Mouse (Mus musculus) cerebellum, adult 2 months (tissue): ENCODE measurements around the gene Nudt7. TPM values are rescaled to one million over a fixed set of nuclear protein-coding genes. Genes with fewer than 3 reads are reported as not detected.

Experiments used
- DNase-seq, 2 experiments: peaks; one replicate each; pipeline ENCODE4 v3.0.0; 2021
- H3K27ac ChIP-seq: fragments of 200-500 bp; 2 replicates; pipeline ENCODE4 v1.5.1; 2012; ENCODE audit warnings: low read length, control low read depth, inconsistent platforms; ENCODE audit not compliant: insufficient read depth
- H3K27me3 ChIP-seq: fragments of 200-500 bp; 2 replicates; pipeline ENCODE4 v1.6.1; 2012; ENCODE audit warnings: inconsistent platforms, mild to moderate bottlenecking, low read length, moderate library complexity; ENCODE audit not compliant: control insufficient read depth, insufficient read depth
- H3K4me1 ChIP-seq: fragments of 200-500 bp; 2 replicates; pipeline ENCODE4 v1.6.1; 2011; ENCODE audit warnings: low read length; ENCODE audit not compliant: control insufficient read depth, insufficient read depth
- H3K4me3 ChIP-seq: fragments of 200-500 bp; replicated peaks from 2 replicates; pipeline ENCODE3; 2011; ENCODE audit warnings: mild to moderate bottlenecking, low read depth, low read length, control low read depth; ENCODE audit not compliant: insufficient read depth
- CTCF ChIP-seq: fragments of 200-500 bp; IDR thresholded peaks from 2 replicates; pipeline ENCODE4 v1.5.1; 2011; ENCODE audit warnings: low read depth, mild to moderate bottlenecking, control low read depth, low read length, moderate library complexity, borderline replicate concordance; ENCODE audit not compliant: insufficient read depth
- POLR2A ChIP-seq: fragments of 200-500 bp; IDR thresholded peaks from 2 replicates; pipeline ENCODE4 v1.6.1; 2011; ENCODE audit warnings: low read length, control low read depth, borderline replicate concordance; ENCODE audit not compliant: insufficient read depth
- WGBS: fragments of 180-500 bp; shearing (Covaris S2); methylation state at CpG from one replicate; pipeline ENCODE4 v1.1.7; 2018; 5-methylcytosine and 5-hydroxymethylcytosine counted together
- polyA plus RNA-seq: library from polyadenylated mRNA; depleted of rRNA; stranded (reverse); fragments of >200 nt; gene quantifications from 2 replicates; pipeline ENCODE4 v1.2.3, GENCODE M21; 2012

The Nudt7 gene
- polyA plus RNA-seq, 1 experiment: 12.4 TPM

- no peak overlapping the region for H3K4me3 ChIP-seq
- 94% methylated on average over 7 of the region's 7 CpGs for WGBS
- no peak overlapping the region for H3K27ac ChIP-seq
- no peaks in the 10 kb centered on the region for H3K4me1 ChIP-seq
- DNase-seq: no peak
- no peaks in the 10 kb centered on the region; the same call in 1 of the 2 replicates for H3K27me3 ChIP-seq
- TF ChIP-seq CTCF (no peak), POLR2A (no peak)
These were observed 2.5 kb upstream of the Nudt7 start for GRCm38 (mm10) chr8:114130838-114131237.

GRCm38 (mm10) chr8:114131421-114131820 lies 1.9 kb upstream of the Nudt7 start:
- WGBS: 94% methylated on average over 4 of the region's 4 CpGs
- no peaks in the 10 kb centered on the region for H3K4me1 ChIP-seq
- H3K27ac ChIP-seq: no peak overlapping the region
- TF ChIP-seq CTCF (no peak), POLR2A (no peak)
- H3K27me3 ChIP-seq: no peaks in the 10 kb centered on the region; the same call in 1 of the 2 replicates
- H3K4me3 ChIP-seq: no peak overlapping the region
- no peak for DNase-seq

GRCm38 (mm10) chr8:114133050-114133509 lies 277 bp upstream of the Nudt7 start:
- Histone ChIP-seq H3K4me3 (peak overlapping the region; percentile 57), H3K27ac (no peak overlapping the region), H3K27me3 (no peaks in the 10 kb centered on the region), H3K4me1 (no peaks in the 10 kb centered on the region)
- no peak for TF ChIP-seq CTCF
- TF ChIP-seq POLR2A: no peak
- no peak for DNase-seq
- WGBS: 33% methylated on average over 14 of the region's 14 CpGs

- Histone ChIP-seq H3K4me3 (no peak overlapping the region), H3K27ac (no peak overlapping the region), H3K4me1 (no peaks in the 10 kb centered on the region), H3K27me3 (no peaks in the 10 kb centered on the region)
- no peak for DNase-seq
- TF ChIP-seq POLR2A (no peak), CTCF (no peak)
- WGBS: 100% methylated on average over 1 of the region's 1 CpGs
These were observed 3.4 kb downstream of the Nudt7 start for GRCm38 (mm10) chr8:114136750-114137149.

- DNase-seq: no peak
- Histone ChIP-seq H3K27me3 (no peaks in the 10 kb centered on the region), H3K4me1 (no peaks in the 10 kb centered on the region), H3K4me3 (no peak overlapping the region), H3K27ac (no peak overlapping the region)
- TF ChIP-seq CTCF (no peak), POLR2A (no peak)
- WGBS: 82% methylated on average over 5 of the region's 5 CpGs
These were observed 3.8 kb downstream of the Nudt7 start for GRCm38 (mm10) chr8:114137181-114137580.

GRCm38 (mm10) chr8:114140437-114140836 lies 7.1 kb downstream of the Nudt7 start:
- DNase-seq: no peak
- H3K27ac ChIP-seq: no peak overlapping the region
- TF ChIP-seq CTCF (no peak), POLR2A (no peak)
- no peaks in the 10 kb centered on the region for H3K4me1 ChIP-seq
- no peaks in the 10 kb centered on the region for H3K27me3 ChIP-seq
- no peak overlapping the region for H3K4me3 ChIP-seq
- WGBS: 62% methylated on average over 2 of the region's 2 CpGs

GRCm38 (mm10) chr8:114142199-114142598 lies 8.8 kb downstream of the Nudt7 start:
- no peak for DNase-seq
- Histone ChIP-seq H3K4me1 (no peaks in the 10 kb centered on the region), H3K27ac (no peak overlapping the region), H3K27me3 (no peaks in the 10 kb centered on the region), H3K4me3 (no peak overlapping the region)
- TF ChIP-seq CTCF (no peak), POLR2A (no peak)

GRCm38 (mm10) chr8:114143645-114144290 lies 10.4 kb downstream of the Nudt7 start:
- WGBS: 38% methylated on average over 4 of the region's 4 CpGs
- Histone ChIP-seq H3K27ac (no peak overlapping the region), H3K27me3 (no peaks in the 10 kb centered on the region), H3K4me3 (no peak overlapping the region), H3K4me1 (no peaks in the 10 kb centered on the region)
- peak in 1 of 2 experiments; percentile 7 for DNase-seq
- TF ChIP-seq CTCF: no peak
- TF ChIP-seq POLR2A: no peak
